Mouse (Mus musculus): ENCODE measurements around the gene Mtap. TPM values are rescaled to one million over a fixed set of nuclear protein-coding genes. Genes with fewer than 3 reads are reported as not detected.
A peak's percentile ranks its signal among the peaks of the same experiment; 100 is the strongest.

Gene Mtap
- 23.9 and 28.8 TPM in 2 replicates for polyA plus RNA-seq (2015; fragmentation: Nextera tagmentation; extraction: Ambion mirVana)

- Histone ChIP-seq H3K27ac (replicated peaks) (peak within 1 kb of the TSS; percentile 71), H3K4me2 (peak within 1 kb of the TSS; percentile 92), H3K36me3 (no peaks in the 10 kb centered on the region), H3K9ac (peak within 1 kb of the TSS; percentile 86), H3K4me3 (peak within 1 kb of the TSS; percentile 92), H3K4me1 (replicated peaks) (peaks cover 22% of the 10 kb centered on the region), H3K27me3 (no peaks in the 10 kb centered on the region), H3K9me3 (no peaks in the 10 kb centered on the region)
- ATAC-seq (ENCODE audit: low read depth): peak; percentile 97
- WGBS: 1% methylated on average over 28 of the region's 31 CpGs
These were observed at the start of gene Mtap for GRCm38 (mm10) chr4:89136906-89137541. Mtap (plus strand) TSS chr4:89137122.

- Histone ChIP-seq H3K27me3 (no peaks in the 10 kb centered on the region), H3K9ac (no peak overlapping the region), H3K9me3 (no peaks in the 10 kb centered on the region)
These were observed 47.8 kb upstream of the Mtap start for GRCm38 (mm10) chr4:89089110-89089509.

GRCm38 (mm10) chr4:89090217-89090616, 46.7 kb upstream of the Mtap start:
- no peaks in the 10 kb centered on the region for H3K36me3 ChIP-seq
- no peak for ATAC-seq (ENCODE audit: low read depth)
- H3K4me2 ChIP-seq: no peak overlapping the region
- H3K4me3 ChIP-seq: no peak overlapping the region
- no peaks in the 10 kb centered on the region for H3K27me3 ChIP-seq
- no peaks in the 10 kb centered on the region for H3K9me3 ChIP-seq
- H3K4me1 ChIP-seq (replicated peaks): no peaks in the 10 kb centered on the region
- H3K9ac ChIP-seq: no peak overlapping the region
- 65% methylated on average over 6 of the region's 6 CpGs for WGBS
- H3K27ac ChIP-seq (replicated peaks): no peak overlapping the region

More at GRCm38 (mm10) chr4:89089110-89089509, 47.8 kb upstream of the Mtap start:
- no peak for ATAC-seq (ENCODE audit: low read depth)
- Histone ChIP-seq H3K4me1 (replicated peaks) (no peaks in the 10 kb centered on the region), H3K4me3 (no peak overlapping the region), H3K4me2 (no peak overlapping the region), H3K36me3 (no peaks in the 10 kb centered on the region), H3K27ac (replicated peaks) (no peak overlapping the region)
- 93% methylated on average over 7 of the region's 7 CpGs for WGBS

- H3K4me1 ChIP-seq (replicated peaks): no peaks in the 10 kb centered on the region
- no peak overlapping the region for H3K4me2 ChIP-seq
- no peak overlapping the region for H3K27ac ChIP-seq (replicated peaks)
- no peak overlapping the region for H3K4me3 ChIP-seq
- 83% methylated on average over 5 of the region's 5 CpGs for WGBS
- ATAC-seq (ENCODE audit: low read depth): no peak
- no peak overlapping the region for H3K9ac ChIP-seq
- H3K36me3 ChIP-seq: no peaks in the 10 kb centered on the region
- H3K9me3 ChIP-seq: no peaks in the 10 kb centered on the region
- no peaks in the 10 kb centered on the region for H3K27me3 ChIP-seq
These were observed 44.8 kb upstream of the Mtap start for GRCm38 (mm10) chr4:89092153-89092552.

- no peaks in the 10 kb centered on the region for H3K4me1 ChIP-seq (replicated peaks)
- no peak overlapping the region for H3K4me2 ChIP-seq
- WGBS: 92% methylated on average over 5 of the region's 5 CpGs
- H3K36me3 ChIP-seq: no peaks in the 10 kb centered on the region
- no peak overlapping the region for H3K9ac ChIP-seq
- no peaks in the 10 kb centered on the region for H3K27me3 ChIP-seq
- no peak overlapping the region for H3K4me3 ChIP-seq
- no peak overlapping the region for H3K27ac ChIP-seq (replicated peaks)
- ATAC-seq (ENCODE audit: low read depth): no peak
- H3K9me3 ChIP-seq: no peaks in the 10 kb centered on the region
These were observed 42.1 kb upstream of the Mtap start for GRCm38 (mm10) chr4:89094773-89095172.

- Histone ChIP-seq H3K27me3 (no peaks in the 10 kb centered on the region), H3K4me1 (replicated peaks) (no peaks in the 10 kb centered on the region), H3K4me3 (no peak overlapping the region), H3K4me2 (no peak overlapping the region), H3K9me3 (no peaks in the 10 kb centered on the region), H3K27ac (replicated peaks) (no peak overlapping the region), H3K9ac (no peak overlapping the region), H3K36me3 (no peaks in the 10 kb centered on the region)
- ATAC-seq (ENCODE audit: low read depth): no peak
- 40% methylated on average over 5 of the region's 5 CpGs for WGBS
These were observed 38.7 kb upstream of the Mtap start for GRCm38 (mm10) chr4:89098261-89098660.

GRCm38 (mm10) chr4:89101276-89101675, 35.6 kb upstream of the Mtap start:
- 53% methylated on average over 3 of the region's 3 CpGs for WGBS
- no peak overlapping the region for H3K27ac ChIP-seq (replicated peaks)
- no peak overlapping the region for H3K4me3 ChIP-seq
- no peaks in the 10 kb centered on the region for H3K4me1 ChIP-seq (replicated peaks)
- H3K36me3 ChIP-seq: no peaks in the 10 kb centered on the region
- H3K9me3 ChIP-seq: no peaks in the 10 kb centered on the region
- no peaks in the 10 kb centered on the region for H3K27me3 ChIP-seq
- H3K9ac ChIP-seq: no peak overlapping the region
- no peak overlapping the region for H3K4me2 ChIP-seq
- ATAC-seq (ENCODE audit: low read depth): no peak

GRCm38 (mm10) chr4:89102283-89102682, 34.6 kb upstream of the Mtap start:
- no peaks in the 10 kb centered on the region for H3K4me1 ChIP-seq (replicated peaks)
- H3K27ac ChIP-seq (replicated peaks): no peak overlapping the region
- no peak for ATAC-seq (ENCODE audit: low read depth)
- no peaks in the 10 kb centered on the region for H3K36me3 ChIP-seq
- H3K9ac ChIP-seq: no peak overlapping the region
- H3K27me3 ChIP-seq: no peaks in the 10 kb centered on the region
- no peaks in the 10 kb centered on the region for H3K9me3 ChIP-seq
- no peak overlapping the region for H3K4me3 ChIP-seq
- no peak overlapping the region for H3K4me2 ChIP-seq
- WGBS: 68% methylated on average over 2 of the region's 2 CpGs

GRCm38 (mm10) chr4:89105486-89105885, 31.4 kb upstream of the Mtap start:
- no peaks in the 10 kb centered on the region for H3K4me1 ChIP-seq (replicated peaks)
- H3K27me3 ChIP-seq: no peaks in the 10 kb centered on the region
- no peak overlapping the region for H3K4me3 ChIP-seq
- no peak overlapping the region for H3K4me2 ChIP-seq
- ATAC-seq (ENCODE audit: low read depth): no peak
- 48% methylated on average over 2 of the region's 2 CpGs for WGBS
- no peaks in the 10 kb centered on the region for H3K9me3 ChIP-seq
- H3K27ac ChIP-seq (replicated peaks): no peak overlapping the region
- no peaks in the 10 kb centered on the region for H3K36me3 ChIP-seq
- no peak overlapping the region for H3K9ac ChIP-seq

- Histone ChIP-seq H3K27me3 (no peaks in the 10 kb centered on the region), H3K9ac (no peak overlapping the region), H3K9me3 (no peaks in the 10 kb centered on the region), H3K4me2 (no peak overlapping the region), H3K4me3 (no peak overlapping the region), H3K27ac (replicated peaks) (no peak overlapping the region), H3K4me1 (replicated peaks) (no peaks in the 10 kb centered on the region), H3K36me3 (no peaks in the 10 kb centered on the region)
- no peak for ATAC-seq (ENCODE audit: low read depth)
- 70% methylated on average over 2 of the region's 2 CpGs for WGBS
These were observed 30.4 kb upstream of the Mtap start for GRCm38 (mm10) chr4:89106505-89106904.

GRCm38 (mm10) chr4:89112168-89112710, 24.7 kb upstream of the Mtap start:
- 91% methylated on average over 11 of the region's 11 CpGs for WGBS
- ATAC-seq (ENCODE audit: low read depth): no peak
- no peak overlapping the region for H3K9ac ChIP-seq
- no peaks in the 10 kb centered on the region for H3K36me3 ChIP-seq
- no peaks in the 10 kb centered on the region for H3K27me3 ChIP-seq
- no peaks in the 10 kb centered on the region for H3K9me3 ChIP-seq
- H3K4me2 ChIP-seq: no peak overlapping the region
- no peaks in the 10 kb centered on the region for H3K4me1 ChIP-seq (replicated peaks)
- H3K27ac ChIP-seq (replicated peaks): no peak overlapping the region
- H3K4me3 ChIP-seq: no peak overlapping the region

- no peaks in the 10 kb centered on the region for H3K9me3 ChIP-seq
- 70% methylated on average over 4 of the region's 4 CpGs for WGBS
- ATAC-seq (ENCODE audit: low read depth): no peak
These were observed 24.1 kb upstream of the Mtap start for GRCm38 (mm10) chr4:89112782-89113181.

GRCm38 (mm10) chr4:89116006-89116405, 20.9 kb upstream of the Mtap start:
- no peaks in the 10 kb centered on the region for H3K27me3 ChIP-seq
- no peaks in the 10 kb centered on the region for H3K36me3 ChIP-seq
- WGBS: 87% methylated on average over 2 of the region's 2 CpGs
- H3K4me1 ChIP-seq (replicated peaks): no peaks in the 10 kb centered on the region
- no peak overlapping the region for H3K4me3 ChIP-seq
- no peak overlapping the region for H3K4me2 ChIP-seq
- no peak overlapping the region for H3K9ac ChIP-seq
- no peak overlapping the region for H3K27ac ChIP-seq (replicated peaks)
- no peak for ATAC-seq (ENCODE audit: low read depth)
- H3K9me3 ChIP-seq: no peaks in the 10 kb centered on the region

More at GRCm38 (mm10) chr4:89112782-89113181, 24.1 kb upstream of the Mtap start:
- no peak overlapping the region for H3K27ac ChIP-seq (replicated peaks)
- no peaks in the 10 kb centered on the region for H3K4me1 ChIP-seq (replicated peaks)
- no peak overlapping the region for H3K4me3 ChIP-seq
- no peaks in the 10 kb centered on the region for H3K27me3 ChIP-seq
- H3K36me3 ChIP-seq: no peaks in the 10 kb centered on the region
- H3K9ac ChIP-seq: no peak overlapping the region
- no peak overlapping the region for H3K4me2 ChIP-seq

Data from neural tube, embryonic 13.5 days (tissue).